Mouse (Mus musculus) stomach, embryonic 16.5 days (tissue): Measurements from ENCODE around the gene AI464131. TPM values are rescaled to one million over a fixed set of nuclear protein-coding genes. Genes with fewer than 3 reads are reported as not detected.
"Not testable (repeated sequence)": the region's sequence is repeated elsewhere in the genome, so short reads cannot be mapped to it uniquely, and the experiment has no call there.

Source experiments
- ATAC-seq: fragments of 200-750 bp; cut with Nextera tagmentation; 2 replicates; pipeline ENCODE4 v1.8.0; 2017; ENCODE audit warnings: moderate number of reproducible peaks, moderate TSS enrichment; ENCODE audit not compliant: insufficient read depth, low FRiP score
- H3K27ac ChIP-seq: fragments of 300-500 bp; sonication (generic); 2 replicates; pipeline ENCODE4 v1.5.1; 2014; ENCODE audit warnings: low read length
- H3K27me3 ChIP-seq: fragments of 300-500 bp; sonication (generic); 2 replicates; pipeline ENCODE4 v1.6.1; 2014; ENCODE audit warnings: low read length, control low read depth, mixed read lengths; ENCODE audit not compliant: control insufficient read depth, insufficient read depth
- H3K36me3 ChIP-seq: fragments of 300-500 bp; sonication (generic); 2 replicates; pipeline ENCODE4 v1.6.1; 2014; ENCODE audit warnings: low read length; ENCODE audit not compliant: control insufficient read depth, insufficient read depth
- H3K4me1 ChIP-seq: fragments of 300-500 bp; sonication (generic); 2 replicates; pipeline ENCODE4 v1.6.1; 2014; ENCODE audit warnings: low read length, control low read depth, mixed read lengths; ENCODE audit not compliant: control insufficient read depth, insufficient read depth
- H3K4me2 ChIP-seq: fragments of 300-500 bp; sonication (generic); 2 replicates; pipeline ENCODE4 v1.6.1; 2014; ENCODE audit warnings: low read depth, low read length, mixed read lengths
- H3K4me3 ChIP-seq: fragments of 300-500 bp; sonication (generic); replicated peaks from 2 replicates; pipeline ENCODE4 v1.5.1; 2014; ENCODE audit warnings: mild to moderate bottlenecking, low read length
- H3K9ac ChIP-seq: fragments of 300-500 bp; sonication (generic); 2 replicates; pipeline ENCODE4 v1.6.1; 2014; ENCODE audit warnings: low read length
- H3K9me3 ChIP-seq: fragments of 300-500 bp; sonication (generic); replicated peaks from 2 replicates; pipeline ENCODE4 v1.6.1; 2016; ENCODE audit warnings: low read length, control low read depth; ENCODE audit not compliant: control insufficient read depth
- WGBS: fragments of 180-500 bp; shearing (Covaris S2); extraction: QIAGEN DNeasy Blood & Tissue Kit; methylation state at CpG from one replicate; pipeline ENCODE4 v1.1.7; 2014; 5-methylcytosine and 5-hydroxymethylcytosine counted together
- polyA plus RNA-seq: library from polyadenylated mRNA; unstranded; fragments of >200 nt; fragmentation: Nextera tagmentation; extraction: Ambion mirVana; gene quantifications from 2 replicates; pipeline ENCODE4 v1.2.1, GENCODE M21; 2015

AI464131 gene
- polyA plus RNA-seq, 1 experiment from 2014 or later: 9.6 TPM

GRCm38 (mm10) chr4:41470051-41470683, 32.7 kb downstream of the AI464131 start:
- Histone ChIP-seq H3K36me3 (no peaks in the 10 kb centered on the region), H3K4me2 (no peak overlapping the region), H3K4me3 (no peak overlapping the region), H3K4me1 (peaks cover 9% of the 10 kb centered on the region), H3K9ac (no peak overlapping the region), H3K27me3 (no peaks in the 10 kb centered on the region), H3K9me3 (no peaks in the 10 kb centered on the region), H3K27ac (peak overlapping the region; percentile 33; the same call in 1 of the 2 replicates)
- 57% methylated on average over 7 of the region's 7 CpGs for WGBS
- no peak for ATAC-seq

GRCm38 (mm10) chr4:41469199-41469598, 33.7 kb downstream of the AI464131 start:
- WGBS: 82% methylated on average over 10 of the region's 10 CpGs
- ATAC-seq: no peak

GRCm38 (mm10) chr4:41468396-41469080, 34.3 kb downstream of the AI464131 start:
- peaks cover 14% of the 10 kb centered on the region for H3K4me1 ChIP-seq
- no peak overlapping the region for H3K27ac ChIP-seq
- H3K36me3 ChIP-seq: no peaks in the 10 kb centered on the region
- H3K9me3 ChIP-seq: no peaks in the 10 kb centered on the region
- H3K4me3 ChIP-seq: no peak overlapping the region
- ATAC-seq: no peak
- H3K27me3 ChIP-seq: no peaks in the 10 kb centered on the region
- no peak overlapping the region for H3K9ac ChIP-seq
- WGBS: 58% methylated on average over 17 of the region's 17 CpGs
- no peak overlapping the region for H3K4me2 ChIP-seq

More at GRCm38 (mm10) chr4:41469199-41469598, 33.7 kb downstream of the AI464131 start:
- Histone ChIP-seq H3K27me3 (no peaks in the 10 kb centered on the region), H3K9ac (no peak overlapping the region), H3K36me3 (no peaks in the 10 kb centered on the region), H3K27ac (no peak overlapping the region), H3K4me2 (no peak overlapping the region), H3K9me3 (no peaks in the 10 kb centered on the region), H3K4me1 (peaks cover 9% of the 10 kb centered on the region), H3K4me3 (no peak overlapping the region)

- Histone ChIP-seq H3K9ac (peak overlapping the region; percentile 87), H3K4me1 (peaks cover 9% of the 10 kb centered on the region), H3K4me2 (peak overlapping the region; percentile 48), H3K9me3 (no peaks in the 10 kb centered on the region), H3K36me3 (no peaks in the 10 kb centered on the region), H3K27ac (peak overlapping the region; percentile 48; the same call in 1 of the 2 replicates), H3K27me3 (no peaks in the 10 kb centered on the region), H3K4me3 (peak overlapping the region; percentile 72)
- 4% methylated on average over 17 of the region's 17 CpGs for WGBS
- ATAC-seq: no peak
Observed at GRCm38 (mm10) chr4:41465287-41465665, 37.6 kb downstream of the AI464131 start.

- no peaks in the 10 kb centered on the region for H3K27me3 ChIP-seq
- peak; percentile 100 for ATAC-seq
- H3K4me3 ChIP-seq: peak within 1 kb of the TSS; percentile 72
- H3K4me2 ChIP-seq: peak within 1 kb of the TSS; percentile 80
- peak within 1 kb of the TSS; percentile 48; the same call in 1 of the 2 replicates for H3K27ac ChIP-seq
- peaks cover 9% of the 10 kb centered on the region for H3K4me1 ChIP-seq
- H3K36me3 ChIP-seq: no peaks in the 10 kb centered on the region
- under 1% methylated on average over 70 of the region's 70 CpGs for WGBS
- no peaks in the 10 kb centered on the region for H3K9me3 ChIP-seq
- H3K9ac ChIP-seq: peak within 1 kb of the TSS; percentile 87
Observed at GRCm38 (mm10) chr4:41464345-41465286, 38.3 kb downstream of the AI464131 start, which contains the start of the genes Kif24 and Nudt2. Kif24 (minus strand) TSS chr4:41464887. Nudt2 (plus strand) TSS chr4:41465151.

GRCm38 (mm10) chr4:41463051-41463738, 39.7 kb downstream of the AI464131 start:
- H3K4me2 ChIP-seq: peak overlapping the region; percentile 80
- not testable (repeated sequence) for ATAC-seq

GRCm38 (mm10) chr4:41460690-41461089, 42.2 kb downstream of the AI464131 start:
- no peak for ATAC-seq

More at GRCm38 (mm10) chr4:41463051-41463738, 39.7 kb downstream of the AI464131 start:
- not testable (repeated sequence) for H3K27ac ChIP-seq, H3K36me3 ChIP-seq, H3K27me3 ChIP-seq, H3K4me1 ChIP-seq, H3K9ac ChIP-seq, H3K9me3 ChIP-seq
- peak overlapping the region; percentile 72 for H3K4me3 ChIP-seq
- WGBS: 54% methylated on average over 3 of the region's 3 CpGs

GRCm38 (mm10) chr4:41447595-41447994, 55.3 kb downstream of the AI464131 start:
- Histone ChIP-seq H3K36me3 (no peaks in the 10 kb centered on the region), H3K27ac (no peak overlapping the region), H3K9me3 (no peaks in the 10 kb centered on the region), H3K27me3 (no peaks in the 10 kb centered on the region), H3K4me2 (no peak overlapping the region), H3K4me3 (no peak overlapping the region), H3K4me1 (no peaks in the 10 kb centered on the region), H3K9ac (no peak overlapping the region)
- WGBS: 96% methylated on average over 3 of the region's 3 CpGs
- ATAC-seq: no peak

More at GRCm38 (mm10) chr4:41460690-41461089, 42.2 kb downstream of the AI464131 start:
- no peaks in the 10 kb centered on the region for H3K27me3 ChIP-seq
- H3K4me1 ChIP-seq: peaks cover 9% of the 10 kb centered on the region
- no peaks in the 10 kb centered on the region for H3K9me3 ChIP-seq
- 94% methylated on average over 1 of the region's 1 CpGs for WGBS
- no peak overlapping the region for H3K4me2 ChIP-seq
- H3K4me3 ChIP-seq: no peak overlapping the region
- H3K27ac ChIP-seq: no peak overlapping the region
- no peak overlapping the region for H3K9ac ChIP-seq
- H3K36me3 ChIP-seq: no peaks in the 10 kb centered on the region
